Mouse (Mus musculus) kidney, embryonic 14.5 days (tissue): ENCODE results near the gene Pkd2l1. TPM values are rescaled to one million over a fixed set of nuclear protein-coding genes. Genes with fewer than 3 reads are reported as not detected.

Source experiments
- ATAC-seq: fragments of 200-750 bp; cut with Nextera tagmentation; 2 replicates; pipeline ENCODE4 v1.8.0; 2017; ENCODE audit warnings: moderate number of reproducible peaks, mild to moderate bottlenecking, moderate TSS enrichment, moderate library complexity; ENCODE audit not compliant: low FRiP score, low TSS enrichment
- H3K27ac ChIP-seq: fragments of 300-500 bp; sonication (generic); 2 replicates; pipeline ENCODE4 v1.5.1; 2014; ENCODE audit warnings: low read depth, mild to moderate bottlenecking, low read length, moderate library complexity, mixed read lengths
- H3K27me3 ChIP-seq: fragments of 300-500 bp; sonication (generic); 2 replicates; pipeline ENCODE4 v1.6.1; 2014; ENCODE audit warnings: mild to moderate bottlenecking, low read length; ENCODE audit not compliant: control insufficient read depth, insufficient read depth
- H3K36me3 ChIP-seq: fragments of 300-500 bp; sonication (generic); 2 replicates; pipeline ENCODE4 v1.6.1; 2014; ENCODE audit warnings: low read length, mixed read lengths; ENCODE audit not compliant: control insufficient read depth, insufficient read depth
- H3K4me1 ChIP-seq: fragments of 300-500 bp; sonication (generic); 2 replicates; pipeline ENCODE4 v1.6.1; 2014; ENCODE audit warnings: low read length, mixed read lengths; ENCODE audit not compliant: control insufficient read depth, insufficient read depth
- H3K4me2 ChIP-seq: fragments of 300-500 bp; sonication (generic); replicated peaks from 2 replicates; pipeline ENCODE4 v1.6.1; 2014; ENCODE audit warnings: low read depth, mild to moderate bottlenecking, low read length
- H3K4me3 ChIP-seq: fragments of 300-500 bp; sonication (generic); 2 replicates; pipeline ENCODE4 v1.5.1; 2014; ENCODE audit warnings: mild to moderate bottlenecking, low read length
- H3K9ac ChIP-seq: fragments of 300-500 bp; sonication (generic); 2 replicates; pipeline ENCODE4 v1.6.1; 2014; ENCODE audit warnings: low read depth, mild to moderate bottlenecking, low read length, moderate library complexity
- H3K9me3 ChIP-seq: fragments of 300-500 bp; sonication (generic); 2 replicates; pipeline ENCODE4 v1.6.1; 2016; ENCODE audit warnings: low read length; ENCODE audit not compliant: control insufficient read depth
- WGBS: fragments of 180-500 bp; shearing (Covaris S2); extraction: QIAGEN DNeasy Blood & Tissue Kit; methylation state at CpG from one replicate; pipeline ENCODE4 v1.1.7; 2014; 5-methylcytosine and 5-hydroxymethylcytosine counted together
- polyA plus RNA-seq: library from polyadenylated mRNA; unstranded; fragments of >200 nt; fragmentation: Nextera tagmentation; extraction: Ambion mirVana; gene quantifications from 2 replicates; pipeline ENCODE4 v1.2.1, GENCODE M21; 2014

The Pkd2l1 gene
- polyA plus RNA-seq, 1 experiment from 2014 or later: not detected

- Histone ChIP-seq H3K4me3 (peak within 1 kb of the TSS; percentile 97), H3K9ac (peak within 1 kb of the TSS; percentile 94), H3K36me3 (peaks cover 22% of the 10 kb centered on the region), H3K4me1 (peaks cover 17% of the 10 kb centered on the region), H3K9me3 (no peaks in the 10 kb centered on the region), H3K4me2 (peak within 1 kb of the TSS; percentile 83), H3K27ac (peak within 1 kb of the TSS; percentile 42; the same call in 1 of the 2 replicates), H3K27me3 (no peaks in the 10 kb centered on the region)
- 1% methylated on average over 65 of the region's 67 CpGs for WGBS
- ATAC-seq: peak; percentile 98
These were observed 85.2 kb downstream of the Pkd2l1 start, which contains the start of gene Chuk for GRCm38 (mm10) chr19:44106831-44107660. Chuk (minus strand) TSS chr19:44107480.

GRCm38 (mm10) chr19:44104393-44104792 lies 87.8 kb downstream of the Pkd2l1 start:
- Histone ChIP-seq H3K27ac (no peak overlapping the region), H3K9me3 (no peaks in the 10 kb centered on the region), H3K4me3 (no peak overlapping the region), H3K4me1 (peaks cover 17% of the 10 kb centered on the region), H3K4me2 (no peak overlapping the region), H3K36me3 (peaks cover 15% of the 10 kb centered on the region; the same call in 1 of the 2 replicates), H3K9ac (no peak overlapping the region), H3K27me3 (no peaks in the 10 kb centered on the region)
- no peak for ATAC-seq
- 89% methylated on average over 1 of the region's 1 CpGs for WGBS

- 90% methylated on average over 3 of the region's 3 CpGs for WGBS
- H3K27ac ChIP-seq: no peak overlapping the region
- no peaks in the 10 kb centered on the region for H3K9me3 ChIP-seq
- no peak for ATAC-seq
- peaks cover 14% of the 10 kb centered on the region for H3K4me1 ChIP-seq
- H3K4me2 ChIP-seq: no peak overlapping the region
- no peak overlapping the region for H3K9ac ChIP-seq
- H3K27me3 ChIP-seq: no peaks in the 10 kb centered on the region
- H3K36me3 ChIP-seq: peaks cover 22% of the 10 kb centered on the region
- H3K4me3 ChIP-seq: no peak overlapping the region
These were observed 89.2 kb downstream of the Pkd2l1 start for GRCm38 (mm10) chr19:44103001-44103400.

- Histone ChIP-seq H3K4me2 (no peak overlapping the region), H3K36me3 (peaks cover 41% of the 10 kb centered on the region), H3K4me3 (no peak overlapping the region), H3K27ac (no peak overlapping the region), H3K4me1 (0 out of 2 replicates have a peak, but pooled peaks cover 2% of the 10 kb centered on the region), H3K27me3 (no peaks in the 10 kb centered on the region), H3K9me3 (no peaks in the 10 kb centered on the region), H3K9ac (no peak overlapping the region)
- no peak for ATAC-seq
These were observed 91.4 kb downstream of the Pkd2l1 start for GRCm38 (mm10) chr19:44100840-44101239.

Other genes starting within 250 kb of the Pkd2l1 start
- gene Cpn1, start 205.9 kb downstream of the Pkd2l1 start, polyA plus RNA-seq: 20.3 and 32.3 TPM in 2 replicates
- gene Cyp2c23, start 163.2 kb downstream of the Pkd2l1 start, polyA plus RNA-seq: 0.31 TPM in 1 of 2 replicates, not detected in the other
- gene Erlin1, start 122.7 kb downstream of the Pkd2l1 start, polyA plus RNA-seq: 29.7 and 39.0 TPM in 2 replicates
- gene Chuk, start 85.0 kb downstream of the Pkd2l1 start, polyA plus RNA-seq: 39.1 and 54.6 TPM in 2 replicates
- 26.2 and 39.2 TPM in 2 replicates for gene Cwf19l1, start 56.6 kb downstream of the Pkd2l1 start, polyA plus RNA-seq
- gene Bloc1s2, start 46.0 kb downstream of the Pkd2l1 start, polyA plus RNA-seq: 95.1 and 117 TPM in 2 replicates
- 0.12 and 0.96 TPM in 2 replicates for gene Scd3, start 10.8 kb upstream of the Pkd2l1 start, polyA plus RNA-seq
- 103 and 205 TPM in 2 replicates for gene Scd2, start 101.2 kb upstream of the Pkd2l1 start, polyA plus RNA-seq
- 0.11 TPM in 1 of 2 replicates, not detected in the other for gene Scd4, start 140.7 kb upstream of the Pkd2l1 start, polyA plus RNA-seq
- 2.7 and 5.2 TPM in 2 replicates for gene Scd1, start 215.4 kb upstream of the Pkd2l1 start, polyA plus RNA-seq